Mouse (Mus musculus): ENCODE measurements around the gene Olfr625-ps1.
"Not testable (repeated sequence)": the region's sequence is repeated elsewhere in the genome, so short reads cannot be mapped to it uniquely, and the experiment has no call there.

Olfr625-ps1 gene

GRCm38 (mm10) chr7:103682420-103682819 lies at the start of gene Olfr625-ps1:
Gene Olfr625-ps1, plus strand, starts transcription at chr7:103682720.
- DNase-seq, result no peak

- no peak for DNase-seq
Observed at GRCm38 (mm10) chr7:103636795-103637194, 45.7 kb upstream of the Olfr625-ps1 start.

GRCm38 (mm10) chr7:103642602-103643001 lies 39.9 kb upstream of the Olfr625-ps1 start, which contains the start of gene Olfr622:
Gene Olfr622, minus strand, starts transcription at chr7:103642702.
- DNase-seq, result no peak

- no peak for DNase-seq
Observed at GRCm38 (mm10) chr7:103644070-103644469, 38.5 kb upstream of the Olfr625-ps1 start.

GRCm38 (mm10) chr7:103663598-103663997 lies 18.9 kb upstream of the Olfr625-ps1 start, which contains the start of gene Olfr623:
Gene Olfr623, minus strand, starts transcription at chr7:103663698.
- DNase-seq, result no peak

GRCm38 (mm10) chr7:103671091-103671490 lies 11.4 kb upstream of the Olfr625-ps1 start, which contains the start of gene Olfr624:
Gene Olfr624, minus strand, starts transcription at chr7:103671191.
- DNase-seq, result no peak

- no peak for DNase-seq
Observed at GRCm38 (mm10) chr7:103699469-103699868, 16.9 kb downstream of the Olfr625-ps1 start.

GRCm38 (mm10) chr7:103712024-103712423 lies 29.5 kb downstream of the Olfr625-ps1 start:
- peak in 1 of 2 experiments; percentile 1 for DNase-seq

GRCm38 (mm10) chr7:103714371-103714770 lies 31.9 kb downstream of the Olfr625-ps1 start, which contains the start of gene Olfr243:
Gene Olfr243, plus strand, starts transcription at chr7:103714671.
- DNase-seq, result no peak

GRCm38 (mm10) chr7:103716398-103716797 lies 33.9 kb downstream of the Olfr625-ps1 start:
- DNase-seq, result not testable (repeated sequence)

- DNase-seq, result no peak
Observed at GRCm38 (mm10) chr7:103730074-103730473, 47.6 kb downstream of the Olfr625-ps1 start, which contains the start of gene Olfr628. Gene Olfr628, plus strand, starts transcription at chr7:103730374.

Measured in kidney, postnatal 4 days (tissue).